Mouse (Mus musculus) stomach, embryonic 16.5 days (tissue): ENCODE data around the gene Hoxd11. TPM values are rescaled to one million over a fixed set of nuclear protein-coding genes. Genes with fewer than 3 reads are reported as not detected.

Experiments used
- ATAC-seq: fragments of 200-750 bp; cut with Nextera tagmentation; 2 replicates; pipeline ENCODE4 v1.8.0; 2017; ENCODE audit warnings: moderate number of reproducible peaks, moderate TSS enrichment; ENCODE audit not compliant: insufficient read depth, low FRiP score
- H3K27ac ChIP-seq: fragments of 300-500 bp; sonication (generic); 2 replicates; pipeline ENCODE4 v1.5.1; 2014; ENCODE audit warnings: low read length
- H3K27me3 ChIP-seq: fragments of 300-500 bp; sonication (generic); 2 replicates; pipeline ENCODE4 v1.6.1; 2014; ENCODE audit warnings: low read length, control low read depth, mixed read lengths; ENCODE audit not compliant: control insufficient read depth, insufficient read depth
- H3K36me3 ChIP-seq: fragments of 300-500 bp; sonication (generic); 2 replicates; pipeline ENCODE4 v1.6.1; 2014; ENCODE audit warnings: low read length; ENCODE audit not compliant: control insufficient read depth, insufficient read depth
- H3K4me1 ChIP-seq: fragments of 300-500 bp; sonication (generic); 2 replicates; pipeline ENCODE4 v1.6.1; 2014; ENCODE audit warnings: low read length, control low read depth, mixed read lengths; ENCODE audit not compliant: control insufficient read depth, insufficient read depth
- H3K4me2 ChIP-seq: fragments of 300-500 bp; sonication (generic); 2 replicates; pipeline ENCODE4 v1.6.1; 2014; ENCODE audit warnings: low read depth, low read length, mixed read lengths
- H3K4me3 ChIP-seq: fragments of 300-500 bp; sonication (generic); replicated peaks from 2 replicates; pipeline ENCODE4 v1.5.1; 2014; ENCODE audit warnings: mild to moderate bottlenecking, low read length
- H3K9ac ChIP-seq: fragments of 300-500 bp; sonication (generic); 2 replicates; pipeline ENCODE4 v1.6.1; 2014; ENCODE audit warnings: low read length
- H3K9me3 ChIP-seq: fragments of 300-500 bp; sonication (generic); replicated peaks from 2 replicates; pipeline ENCODE4 v1.6.1; 2016; ENCODE audit warnings: low read length, control low read depth; ENCODE audit not compliant: control insufficient read depth
- WGBS: fragments of 180-500 bp; shearing (Covaris S2); extraction: QIAGEN DNeasy Blood & Tissue Kit; methylation state at CpG from one replicate; pipeline ENCODE4 v1.1.7; 2014; 5-methylcytosine and 5-hydroxymethylcytosine counted together
- polyA plus RNA-seq: library from polyadenylated mRNA; unstranded; fragments of >200 nt; fragmentation: Nextera tagmentation; extraction: Ambion mirVana; gene quantifications from 2 replicates; pipeline ENCODE4 v1.2.1, GENCODE M21; 2015

The Hoxd11 gene
- polyA plus RNA-seq, 1 experiment from 2014 or later, result not detected

GRCm38 (mm10) chr2:74710929-74711543 is 31.7 kb downstream of the Hoxd11 start:
- no peak for ATAC-seq
- Histone ChIP-seq H3K9ac (no peak overlapping the region), H3K4me3 (no peak overlapping the region; the same call in 1 of the 2 replicates), H3K27me3 (peaks cover 88% of the 10 kb centered on the region), H3K9me3 (no peaks in the 10 kb centered on the region), H3K27ac (no peak overlapping the region), H3K4me2 (no peak overlapping the region), H3K4me1 (0 out of 2 replicates have a peak, but pooled peaks cover 2% of the 10 kb centered on the region), H3K36me3 (no peaks in the 10 kb centered on the region)
- WGBS, result 2% methylated on average over 16 of the region's 16 CpGs

DNA sequence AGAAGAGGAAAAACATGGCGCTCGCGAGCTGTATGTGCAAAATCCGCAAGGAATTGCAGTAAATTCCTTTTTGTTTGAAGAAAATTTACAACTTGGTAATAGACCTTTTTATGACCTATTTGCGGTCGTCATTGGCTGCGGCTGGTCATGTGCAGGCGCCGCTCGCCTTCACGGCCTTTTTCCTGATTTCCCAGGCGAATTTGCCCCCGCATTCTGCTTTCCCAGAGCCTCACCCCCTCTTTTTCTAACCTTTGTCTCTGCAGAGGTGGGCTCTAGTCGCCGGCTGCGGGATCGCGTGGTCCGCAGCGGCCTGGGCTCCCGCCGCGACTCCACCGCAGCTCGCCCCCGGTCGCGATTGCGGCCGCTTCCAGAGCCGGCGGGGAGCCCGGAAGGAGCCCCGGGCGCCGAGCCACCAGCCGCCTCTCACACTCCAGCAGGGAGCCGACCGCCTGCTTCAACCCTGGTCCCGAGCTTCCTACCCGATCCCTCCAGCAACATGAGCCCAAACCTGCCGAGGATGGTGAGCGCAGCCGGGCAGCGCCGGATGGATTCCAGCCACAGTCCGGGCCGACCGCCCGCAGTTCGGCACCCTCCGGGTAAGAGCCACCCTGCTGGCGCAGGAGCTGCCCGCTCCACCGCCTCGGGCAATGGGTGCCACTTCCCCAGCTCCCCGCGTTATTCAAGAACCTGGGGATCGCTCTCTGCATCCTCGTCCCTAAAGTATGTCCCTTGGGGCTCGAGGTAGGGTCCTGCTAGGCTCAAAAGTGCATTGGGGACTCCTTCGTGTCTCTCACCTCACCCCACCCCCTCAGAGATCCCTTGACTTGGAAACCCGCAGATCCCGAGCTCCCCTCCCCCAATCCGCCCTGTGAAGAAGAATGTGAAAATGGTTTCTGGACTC is 32.6 kb downstream of the Hoxd11 start, which contains the start of the genes Hoxd3 and Hoxd4:
TSS of gene Hoxd3 (plus strand) at position 207 of the 901 bp plus-strand sequence.
TSS of gene Hoxd4 (plus strand) at position 209 of the 901 bp plus-strand sequence.
- peak within 1 kb of the TSS; percentile 46 for H3K4me2 ChIP-seq
- WGBS, result under 1% methylated on average over 65 of the region's 65 CpGs
- H3K9me3 ChIP-seq, result no peaks in the 10 kb centered on the region
- H3K27ac ChIP-seq, result no peak within 1 kb of the TSS
- peak within 1 kb of the TSS; percentile 43 for H3K4me3 ChIP-seq
- no peaks in the 10 kb centered on the region for H3K36me3 ChIP-seq
- ATAC-seq, result no peak
- peaks cover 90% of the 10 kb centered on the region for H3K27me3 ChIP-seq
- H3K9ac ChIP-seq, result peak within 1 kb of the TSS; percentile 57
- H3K4me1 ChIP-seq, result 0 out of 2 replicates have a peak, but pooled peaks cover 2% of the 10 kb centered on the region

GRCm38 (mm10) chr2:74713239-74714150 is 34.1 kb downstream of the Hoxd11 start:
- Histone ChIP-seq H3K9ac (no peak overlapping the region), H3K4me2 (0 out of 2 replicates have a peak overlapping the region, but pooled peaks have one; percentile 3), H3K4me3 (no peak overlapping the region), H3K9me3 (no peaks in the 10 kb centered on the region), H3K27ac (no peak overlapping the region), H3K4me1 (0 out of 2 replicates have a peak, but pooled peaks cover 2% of the 10 kb centered on the region), H3K27me3 (peaks cover 90% of the 10 kb centered on the region), H3K36me3 (no peaks in the 10 kb centered on the region)
- 14% methylated on average over 19 of the region's 19 CpGs for WGBS
- no peak for ATAC-seq

- no peak for ATAC-seq
- Histone ChIP-seq H3K27me3 (peaks cover 89% of the 10 kb centered on the region), H3K27ac (no peak overlapping the region), H3K9me3 (no peaks in the 10 kb centered on the region), H3K36me3 (no peaks in the 10 kb centered on the region), H3K9ac (no peak overlapping the region), H3K4me1 (0 out of 2 replicates have a peak, but pooled peaks cover 2% of the 10 kb centered on the region), H3K4me3 (no peak overlapping the region), H3K4me2 (no peak overlapping the region)
- WGBS, result 12% methylated on average over 18 of the region's 18 CpGs
These were observed 34.9 kb downstream of the Hoxd11 start for GRCm38 (mm10) chr2:74714156-74714789.

- 0 out of 2 replicates have a peak overlapping the region, but pooled peaks have one; percentile 1 for H3K27ac ChIP-seq
- no peak overlapping the region for H3K4me3 ChIP-seq
- H3K27me3 ChIP-seq, result peaks cover 89% of the 10 kb centered on the region
These were observed 35.5 kb downstream of the Hoxd11 start for GRCm38 (mm10) chr2:74714881-74715280.

DNA sequence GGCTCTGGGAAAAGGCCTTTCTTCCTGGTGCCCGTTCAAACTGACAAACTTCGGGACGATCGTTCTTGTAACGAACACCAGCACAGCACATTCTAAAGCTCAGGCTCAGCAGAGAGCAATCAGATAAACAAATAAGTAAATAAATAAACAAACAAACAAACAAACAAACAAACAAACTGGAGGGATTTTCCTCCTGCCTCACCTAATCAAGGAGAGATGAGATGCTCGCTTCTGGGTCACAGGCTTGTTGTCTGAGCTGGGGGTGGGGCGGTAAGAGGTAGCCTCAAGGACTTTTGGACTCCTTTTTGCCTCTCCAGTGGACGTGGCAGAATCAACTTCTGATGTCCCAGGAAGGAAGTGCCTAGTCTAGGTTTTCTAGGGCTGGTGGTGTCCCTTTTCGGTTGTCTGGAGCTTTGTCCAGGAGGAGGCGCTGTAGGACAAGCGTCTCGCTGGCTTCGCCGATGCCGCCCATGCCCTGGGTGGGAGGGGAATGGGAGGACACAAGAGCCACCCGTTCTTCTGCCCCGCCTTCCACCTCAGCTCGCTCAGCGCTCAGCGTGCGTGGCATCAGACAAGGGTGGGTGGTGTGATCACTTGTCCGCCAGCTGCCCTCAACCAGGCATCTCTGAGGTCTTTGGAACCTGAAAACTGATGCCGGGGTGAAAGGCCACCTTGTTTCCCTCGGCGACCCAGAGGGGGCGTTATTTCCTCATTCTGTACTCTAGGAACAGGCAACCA is 36.3 kb downstream of the Hoxd11 start:
- no peak overlapping the region for H3K27ac ChIP-seq
- H3K4me1 ChIP-seq, result 0 out of 2 replicates have a peak, but pooled peaks cover 2% of the 10 kb centered on the region
- H3K4me2 ChIP-seq, result peak overlapping the region; percentile 52
- H3K9ac ChIP-seq, result no peak overlapping the region
- peak overlapping the region; percentile 26; the same call in 1 of the 2 replicates for H3K4me3 ChIP-seq
- WGBS, result 3% methylated on average over 26 of the region's 26 CpGs
- ATAC-seq, result peak; percentile 68
- H3K27me3 ChIP-seq, result peaks cover 89% of the 10 kb centered on the region
- no peaks in the 10 kb centered on the region for H3K9me3 ChIP-seq
- H3K36me3 ChIP-seq, result no peaks in the 10 kb centered on the region

More at GRCm38 (mm10) chr2:74714881-74715280, 35.5 kb downstream of the Hoxd11 start:
- Histone ChIP-seq H3K9ac (no peak overlapping the region), H3K9me3 (no peaks in the 10 kb centered on the region), H3K4me2 (no peak overlapping the region), H3K36me3 (no peaks in the 10 kb centered on the region), H3K4me1 (0 out of 2 replicates have a peak, but pooled peaks cover 2% of the 10 kb centered on the region)
- WGBS, result 2% methylated on average over 14 of the region's 14 CpGs
- ATAC-seq, result no peak

GRCm38 (mm10) chr2:74720384-74720783 is 41.0 kb downstream of the Hoxd11 start:
- H3K4me3 ChIP-seq, result no peak overlapping the region

More at GRCm38 (mm10) chr2:74720384-74720783, 41.0 kb downstream of the Hoxd11 start:
- Histone ChIP-seq H3K4me1 (no peaks in the 10 kb centered on the region), H3K9me3 (no peaks in the 10 kb centered on the region), H3K36me3 (no peaks in the 10 kb centered on the region), H3K27ac (no peak overlapping the region), H3K9ac (no peak overlapping the region), H3K4me2 (no peak overlapping the region), H3K27me3 (peaks cover 94% of the 10 kb centered on the region)
- 20% methylated on average over 2 of the region's 2 CpGs for WGBS
- ATAC-seq, result no peak
